Mouse (Mus musculus): ENCODE data around the gene Tm9sf3.

Gene Tm9sf3

GRCm38 (mm10) chr19:41176881-41177280 is 86.9 kb downstream of the Tm9sf3 start:
- DNase-seq (ENCODE audit: low spot score in 2 of 2) = no peak

GRCm38 (mm10) chr19:41165914-41166235 is 97.9 kb downstream of the Tm9sf3 start:
- no peak for DNase-seq (ENCODE audit: low spot score in 2 of 2)

- no peak for DNase-seq (ENCODE audit: low spot score in 2 of 2)
Measured at GRCm38 (mm10) chr19:41165144-41165913, 98.5 kb downstream of the Tm9sf3 start.

DNA sequence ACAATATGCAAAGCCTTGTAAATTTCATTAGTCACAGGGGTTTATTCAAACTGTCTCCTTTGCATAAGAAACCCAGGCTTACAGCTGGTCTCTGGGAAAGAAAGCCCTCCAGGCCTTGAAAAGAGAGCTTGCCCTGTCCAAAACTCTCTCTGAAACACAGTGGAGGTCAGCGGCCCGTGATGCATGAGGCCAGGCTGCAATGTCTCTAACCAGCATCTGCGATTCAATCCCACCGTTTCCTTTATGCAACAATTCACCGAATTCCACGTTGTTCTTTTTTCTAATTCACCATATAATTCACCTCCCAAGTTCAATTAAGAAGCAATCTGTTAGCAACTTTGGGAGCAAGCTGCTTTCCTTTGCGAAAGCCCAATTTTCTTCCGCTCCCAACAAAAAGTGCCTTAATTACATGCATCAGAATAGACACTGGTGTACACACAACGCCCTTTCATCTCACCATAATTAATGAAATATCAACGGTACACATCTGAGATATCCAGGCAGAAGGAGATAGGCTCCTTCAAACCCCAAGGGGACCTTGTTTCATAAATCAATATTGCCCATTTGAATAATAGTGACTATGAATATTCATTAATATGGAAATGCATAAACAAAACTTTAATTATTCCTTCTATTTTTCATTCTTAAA is 99.2 kb downstream of the Tm9sf3 start:
- no peak for DNase-seq (ENCODE audit: low spot score in 2 of 2)

All from right cerebral cortex, adult 2 months (tissue).